Mouse (Mus musculus): Measurements from ENCODE around the gene Gm45208. TPM values are rescaled to one million over a fixed set of nuclear protein-coding genes. Genes with fewer than 3 reads are reported as not detected.

Gene Gm45208
- not detected for polyA plus RNA-seq (2017; shearing (Covaris generic))

GRCm38 (mm10) chrX:7721514-7722281, at the start of gene Gm45208:
TSS of gene Gm45208 (plus strand) at chrX:7722245.

GRCm38 (mm10) chrX:7680864-7681263, 41.2 kb upstream of the Gm45208 start, which contains the start of gene Magix:
TSS of gene Magix (minus strand) at chrX:7681251.

GRCm38 (mm10) chrX:7696954-7697381, 25.1 kb upstream of the Gm45208 start, which contains the start of gene Gpkow:
TSS of gene Gpkow (plus strand) at chrX:7697131.

GRCm38 (mm10) chrX:7714135-7714899, 7.7 kb upstream of the Gm45208 start, which contains the start of gene Wdr45:
TSS of gene Wdr45 (plus strand) at chrX:7714333.

GRCm38 (mm10) chrX:7728215-7728921, 6.3 kb downstream of the Gm45208 start, which contains the start of gene Praf2:
TSS of gene Praf2 (plus strand) at chrX:7728439.

GRCm38 (mm10) chrX:7750432-7751116, 28.5 kb downstream of the Gm45208 start, which contains the start of gene Ccdc120:
TSS of gene Ccdc120 (minus strand) at chrX:7750905.

GRCm38 (mm10) chrX:7762137-7762920, 40.3 kb downstream of the Gm45208 start, which contains the start of gene Tfe3:
TSS of gene Tfe3 (plus strand) at chrX:7762560.

Other genes starting within 250 kb of the Gm45208 start
- 1.5 TPM for gene Foxp3, start 148.6 kb upstream of the Gm45208 start, polyA plus RNA-seq (2017; shearing (Covaris generic))
- 4.7 TPM for gene Ppp1r3f, start 148.0 kb upstream of the Gm45208 start, polyA plus RNA-seq (2017; shearing (Covaris generic))
- 11.1 TPM for gene Ccdc22, start 116.7 kb upstream of the Gm45208 start, polyA plus RNA-seq (2017; shearing (Covaris generic))
- not detected for gene Cacna1f, start 115.2 kb upstream of the Gm45208 start, polyA plus RNA-seq (2017; shearing (Covaris generic))
- not detected for gene Syp, start 83.8 kb upstream of the Gm45208 start, polyA plus RNA-seq (2017; shearing (Covaris generic))
- gene Prickle3, start 65.0 kb upstream of the Gm45208 start, polyA plus RNA-seq (2017; shearing (Covaris generic)) = 21.6 TPM
- 30.3 TPM for gene Plp2, start 50.9 kb upstream of the Gm45208 start, polyA plus RNA-seq (2017; shearing (Covaris generic))
- not detected for gene Magix, start 41.0 kb upstream of the Gm45208 start, polyA plus RNA-seq (2017; shearing (Covaris generic))
- gene Gpkow, start 25.1 kb upstream of the Gm45208 start, polyA plus RNA-seq (2017; shearing (Covaris generic)) = 68.3 TPM
- 98.4 TPM for gene Wdr45, start 7.9 kb upstream of the Gm45208 start, polyA plus RNA-seq (2017; shearing (Covaris generic))
- gene Praf2, start 6.2 kb downstream of the Gm45208 start, polyA plus RNA-seq (2017; shearing (Covaris generic)) = 19.8 TPM
- 0.12 TPM for gene Ccdc120, start 28.7 kb downstream of the Gm45208 start, polyA plus RNA-seq (2017; shearing (Covaris generic))
- gene Tfe3, start 40.3 kb downstream of the Gm45208 start, polyA plus RNA-seq (2017; shearing (Covaris generic)) = 64.9 TPM
- 104 TPM for gene Gripap1, start 67.5 kb downstream of the Gm45208 start, polyA plus RNA-seq (2017; shearing (Covaris generic))
- 0.19 TPM for gene Kcnd1, start 100.0 kb downstream of the Gm45208 start, polyA plus RNA-seq (2017; shearing (Covaris generic))
- gene Otud5, start 119.1 kb downstream of the Gm45208 start, polyA plus RNA-seq (2017; shearing (Covaris generic)) = 191 TPM
- gene Pim2, start 156.0 kb downstream of the Gm45208 start, polyA plus RNA-seq (2017; shearing (Covaris generic)) = 233 TPM
- gene Slc35a2, start 161.8 kb downstream of the Gm45208 start, polyA plus RNA-seq (2017; shearing (Covaris generic)) = 38.7 TPM
- 170 TPM for gene Pqbp1, start 177.0 kb downstream of the Gm45208 start, polyA plus RNA-seq (2017; shearing (Covaris generic))
- gene Timm17b, start 177.1 kb downstream of the Gm45208 start, polyA plus RNA-seq (2017; shearing (Covaris generic)) = 101 TPM
- gene Gm10491, start 185.6 kb downstream of the Gm45208 start, polyA plus RNA-seq (2017; shearing (Covaris generic)) = not detected
- not detected for gene Gm10490, start 187.3 kb downstream of the Gm45208 start, polyA plus RNA-seq (2017; shearing (Covaris generic))
- gene Pcsk1n, start 197.6 kb downstream of the Gm45208 start, polyA plus RNA-seq (2017; shearing (Covaris generic)) = not detected
- not detected for gene Eras, start 206.4 kb downstream of the Gm45208 start, polyA plus RNA-seq (2017; shearing (Covaris generic))
- 12.9 TPM for gene Hdac6, start 225.6 kb downstream of the Gm45208 start, polyA plus RNA-seq (2017; shearing (Covaris generic))

Data from effector memory CD4-positive, alpha-beta T cell, adult 5 months (primary cell).